Mouse (Mus musculus): ENCODE data around the gene Chd4.
"Not testable (repeated sequence)": the region's sequence is repeated elsewhere in the genome, so short reads cannot be mapped to it uniquely, and the experiment has no call there.

Gene Chd4

GRCm38 (mm10) chr6:125160558-125160853, 64.7 kb downstream of the Chd4 start:
- no peak for DNase-seq (ENCODE audit: low read depth, low spot score)

GRCm38 (mm10) chr6:125160854-125161760, 65.3 kb downstream of the Chd4 start:
- DNase-seq (ENCODE audit: low read depth, low spot score) = peak; percentile 72

GRCm38 (mm10) chr6:125161971-125162370, 66.2 kb downstream of the Chd4 start:
- DNase-seq (ENCODE audit: low read depth, low spot score) = peak; percentile 73

GRCm38 (mm10) chr6:125162615-125163305, 67.0 kb downstream of the Chd4 start:
- DNase-seq (ENCODE audit: low read depth, low spot score) = not testable (repeated sequence)

- DNase-seq (ENCODE audit: low read depth, low spot score) = peak; percentile 32
Measured at GRCm38 (mm10) chr6:125163801-125164657, 68.2 kb downstream of the Chd4 start.

GRCm38 (mm10) chr6:125164672-125165327, 69.0 kb downstream of the Chd4 start:
- DNase-seq (ENCODE audit: low read depth, low spot score) = peak; percentile 60

- peak; percentile 98 for DNase-seq (ENCODE audit: low read depth, low spot score)
Measured at GRCm38 (mm10) chr6:125165328-125165891, 69.6 kb downstream of the Chd4 start.

GRCm38 (mm10) chr6:125166051-125166751, 70.4 kb downstream of the Chd4 start, which contains the start of gene Gapdh:
Gapdh (minus strand) TSS chr6:125166467.
- peak; percentile 89 for DNase-seq (ENCODE audit: low read depth, low spot score)

- peak; percentile 64 for DNase-seq (ENCODE audit: low read depth, low spot score)
Measured at GRCm38 (mm10) chr6:125166861-125167650, 71.3 kb downstream of the Chd4 start.

GRCm38 (mm10) chr6:125168086-125168485, 72.3 kb downstream of the Chd4 start:
- no peak for DNase-seq (ENCODE audit: low read depth, low spot score)

GRCm38 (mm10) chr6:125170194-125170593, 74.4 kb downstream of the Chd4 start:
- peak; percentile 43 for DNase-seq (ENCODE audit: low read depth, low spot score)

GRCm38 (mm10) chr6:125172474-125172873, 76.7 kb downstream of the Chd4 start:
- DNase-seq (ENCODE audit: low read depth, low spot score) = no peak

GRCm38 (mm10) chr6:125173256-125173655, 77.5 kb downstream of the Chd4 start:
- no peak for DNase-seq (ENCODE audit: low read depth, low spot score)

- DNase-seq (ENCODE audit: low read depth, low spot score) = no peak
Measured at GRCm38 (mm10) chr6:125175469-125175868, 79.7 kb downstream of the Chd4 start.

- DNase-seq (ENCODE audit: low read depth, low spot score) = no peak
Measured at GRCm38 (mm10) chr6:125179601-125180000, 83.8 kb downstream of the Chd4 start.
